Mouse (Mus musculus) Patski (cell line): ENCODE measurements around the gene Atp5d. TPM values are rescaled to one million over a fixed set of nuclear protein-coding genes. Genes with fewer than 3 reads are reported as not detected.
A peak's percentile ranks its signal among the peaks of the same experiment; 100 is the strongest.

Experiments
- ATAC-seq: fragments of 100-300 bp; one replicate; pipeline ENCODE4 v1.8.0; 2021
- CTCF ChIA-PET: fragments of 350-600 bp; sonication (Branson Sonifier 250); formaldehyde crosslinking; loops from one replicate; lab custom pipeline; 2022; ENCODE audit warnings: inconsistent platforms; lab: Charles Lee
- POLR2A ChIA-PET: fragments of 350-600 bp; sonication (Branson Sonifier 250); formaldehyde crosslinking; loops from one replicate; lab custom pipeline; 2022; ENCODE audit warnings: antibody characterized with exemption, inconsistent platforms; lab: Charles Lee
- DNase-seq: peaks from one replicate; pipeline ENCODE4 v3.0.0-alpha.2; 2011; ENCODE audit warnings: low read depth, low spot score
- H3K27me3 ChIP-seq: fragments of 371-371 bp; one replicate; pipeline ENCODE4 v1.5.1; 2021
- CTCF ChIP-seq: fragments of 100-300 bp; IDR thresholded peaks from one replicate; pipeline ENCODE4 v1.5.1; 2021
- in situ Hi-C: fragments of 300-500 bp; cut with MboI; formaldehyde crosslinking; loops from 3 replicates; pipeline ENCODE4 v1.11.1; 2018; ENCODE audit warnings: low pct_unique_long_range_greater_than_20kb, mixed read lengths
- polyA plus RNA-seq: library from polyadenylated mRNA; unstranded; gene quantifications from one replicate; pipeline ENCODE4 v1.2.3, GENCODE M21; 2021

The Atp5d gene
- polyA plus RNA-seq, 1 experiment from 2014 or later: 475 TPM

- no peak for ATAC-seq
- no peak for TF ChIP-seq CTCF
- CTCF ChIA-PET: interaction anchor here (1.1 to 3.7 kb wide), 3 partner anchors 34 to 75 kb away, joined by 6 to 28 read pairs (median 6); partner anchors contain the start of gene Ndufs7
- POLR2A ChIA-PET: no interaction called here
- no peak for DNase-seq
- H3K27me3 ChIP-seq: no peaks in the 10 kb centered on the region
- in situ Hi-C loops: no loop called here
Measured at GRCm38 (mm10) chr10:80173955-80174640, 35.7 kb downstream of the Atp5d start.

DNA sequence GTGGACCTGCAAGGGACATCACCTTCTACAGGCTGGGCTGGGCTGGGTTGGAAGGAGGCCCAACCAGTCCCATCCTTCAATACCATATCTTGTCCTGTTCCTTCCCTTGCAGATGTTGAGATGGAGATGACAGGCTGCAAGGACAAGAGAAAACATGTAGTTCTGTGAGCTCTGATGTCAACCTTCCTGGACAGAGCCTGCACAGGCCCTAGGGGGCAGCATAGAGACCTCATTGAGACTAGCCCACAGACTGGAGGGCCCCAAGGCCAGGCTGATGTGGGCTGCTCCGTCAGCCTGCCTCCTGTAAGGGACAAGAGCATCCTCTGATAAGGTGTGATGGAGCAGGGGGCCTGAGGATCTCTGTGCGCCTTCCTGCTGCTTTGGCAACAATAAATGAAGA is 36.3 kb downstream of the Atp5d start:
- CTCF ChIA-PET: interaction anchor here (1.1 to 3.7 kb wide), 8 partner anchors 23 to 74 kb away, joined by 3 to 28 read pairs (median 4); partner anchors contain the start of gene Ndufs7
- no peak for ATAC-seq
- in situ Hi-C loops: loop anchor here (5.0 kb wide), 1 partner anchor 73 kb away; the partner anchor contains the start of gene Ndufs7
- DNase-seq: no peak
- TF ChIP-seq CTCF: no peak
- POLR2A ChIA-PET: no interaction called here
- H3K27me3 ChIP-seq: no peaks in the 10 kb centered on the region

- ChIA-PET CTCF (interaction anchor here (1.1 to 3.7 kb wide), 9 partner anchors 22 to 99 kb away, joined by 3 to 28 read pairs (median 4); partner anchors contain the start of gene Ndufs7), POLR2A (interaction anchor here (1.2 kb wide), 2 partner anchors 16 to 69 kb away, joined by 4 to 5 read pairs; no protein-coding TSS in a partner anchor)
- H3K27me3 ChIP-seq: no peaks in the 10 kb centered on the region
- ATAC-seq (no peak), DNase-seq (no peak)
- TF ChIP-seq CTCF: no peak
- in situ Hi-C loops: loop anchor here (5.0 kb wide), 1 partner anchor 72 kb away; the partner anchor contains the start of gene Ndufs7
Measured at GRCm38 (mm10) chr10:80175536-80176269, 37.3 kb downstream of the Atp5d start.

- DNase-seq (no peak), ATAC-seq (no peak)
- ChIA-PET CTCF (interaction anchor here (1.1 to 3.7 kb wide), 6 partner anchors 22 to 99 kb away, joined by 3 to 28 read pairs (median 4); partner anchors contain the start of gene Ndufs7), POLR2A (interaction anchor here (0.6 to 1.2 kb wide), 3 partner anchors 15 to 70 kb away, joined by 3 to 5 read pairs (median 4); no protein-coding TSS in a partner anchor)
- in situ Hi-C loops: loop anchor here (5.0 kb wide), 1 partner anchor 71 kb away; the partner anchor contains the start of gene Ndufs7
- TF ChIP-seq CTCF: no peak
- H3K27me3 ChIP-seq: no peaks in the 10 kb centered on the region
Measured at GRCm38 (mm10) chr10:80176270-80176834, 37.9 kb downstream of the Atp5d start.

GRCm38 (mm10) chr10:80177441-80178279 is 39.2 kb downstream of the Atp5d start:
- in situ Hi-C loops: loop anchor here (5.0 kb wide), 1 partner anchor 70 kb away; the partner anchor contains the start of gene Ndufs7
- CTCF ChIA-PET: interaction anchor here (3.7 kb wide), 1 partner anchor 68 kb away, joined by 28 read pairs; no protein-coding TSS in a partner anchor
- H3K27me3 ChIP-seq: no peaks in the 10 kb centered on the region
- no peak for DNase-seq
- no peak for ATAC-seq
- POLR2A ChIA-PET: interaction anchor here (0.7 kb wide), 1 partner anchor 63 kb away, joined by 3 read pairs; no protein-coding TSS in a partner anchor
- no peak for TF ChIP-seq CTCF

DNA sequence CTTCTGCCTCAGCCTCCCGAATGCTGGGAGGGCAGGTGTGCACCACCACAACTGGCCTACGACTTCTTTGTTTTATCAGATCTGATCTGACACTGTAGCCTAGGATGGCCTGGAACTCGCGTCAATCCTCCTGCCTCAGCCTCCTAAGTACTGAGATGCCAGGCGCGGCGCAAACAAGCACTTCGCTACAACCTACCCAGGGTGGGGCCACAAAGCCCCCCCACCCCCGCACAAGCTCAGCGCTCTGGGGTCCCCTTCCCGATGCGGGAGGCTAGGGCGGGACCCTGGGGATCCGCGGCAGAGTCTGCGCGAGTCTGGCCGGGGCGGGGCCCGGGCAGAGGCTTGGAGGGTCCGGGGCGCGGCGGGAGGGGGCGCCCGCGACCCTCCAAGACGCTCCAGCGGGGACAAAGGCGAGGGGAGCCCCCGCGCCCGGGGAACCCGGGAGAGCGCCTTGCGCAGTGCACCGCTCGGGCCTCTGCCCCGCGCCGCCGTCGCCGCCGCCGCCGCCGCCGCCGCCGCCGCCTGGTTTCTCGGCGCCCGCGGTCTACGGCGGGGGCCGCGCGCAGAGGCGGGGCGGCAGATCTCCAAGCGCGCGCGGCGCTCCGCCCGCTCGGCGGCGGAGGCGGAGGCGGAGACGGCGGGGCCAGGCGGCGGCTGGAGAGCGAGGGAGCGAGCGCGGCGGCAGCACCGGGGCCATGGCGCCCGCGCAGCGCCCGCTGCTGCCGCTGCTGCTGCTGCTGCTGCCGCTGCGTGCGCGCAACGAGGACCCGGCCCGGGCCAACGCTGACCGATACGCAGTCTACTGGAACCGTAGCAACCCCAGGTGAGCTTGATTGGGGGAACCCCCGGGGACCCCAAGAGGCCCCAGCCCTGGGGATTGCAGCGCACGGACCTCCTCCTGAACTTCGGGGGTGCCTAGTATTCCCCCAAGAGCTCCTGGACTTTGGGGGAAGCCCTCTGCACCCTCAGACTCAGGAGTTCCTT is 40.9 kb downstream of the Atp5d start, which contains the start of gene Efna2:
TSS of gene Efna2 (plus strand) at position 415 of the 984 bp plus-strand sequence.
- ChIA-PET CTCF (no interaction called here), POLR2A (interaction anchor here (0.6 kb wide), 1 partner anchor 11 kb away, joined by 3 read pairs; no protein-coding TSS in a partner anchor)
- no peak for TF ChIP-seq CTCF
- in situ Hi-C loops: loop anchor here (5.0 kb wide), 1 partner anchor 68 kb away; the partner anchor contains the start of gene Ndufs7
- ATAC-seq (peak; percentile 11), DNase-seq (no peak)
- H3K27me3 ChIP-seq: no peaks in the 10 kb centered on the region

DNA sequence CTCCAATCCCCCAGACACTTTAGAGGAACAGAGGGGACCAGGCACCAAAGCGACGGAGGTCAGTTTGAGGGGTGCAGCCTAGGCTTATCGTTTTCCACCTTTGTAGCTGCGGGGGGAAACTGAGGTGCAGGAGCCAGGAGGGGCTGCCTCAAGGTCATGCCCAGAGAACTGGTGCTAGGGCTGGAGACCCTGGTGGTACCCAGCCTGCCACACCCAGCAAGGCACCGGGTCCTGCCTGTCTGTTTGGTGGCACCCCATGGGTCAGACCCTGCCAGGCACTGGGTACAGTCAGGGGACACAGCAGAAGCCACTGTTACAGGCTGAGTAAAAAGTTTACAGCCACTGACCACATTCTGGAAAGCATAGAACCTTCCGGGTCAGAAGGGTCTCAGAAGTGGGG is 41.9 kb downstream of the Atp5d start:
- in situ Hi-C loops: no loop called here
- no peak for TF ChIP-seq CTCF
- DNase-seq (no peak), ATAC-seq (no peak)
- no peaks in the 10 kb centered on the region for H3K27me3 ChIP-seq
- ChIA-PET CTCF (no interaction called here), POLR2A (no interaction called here)

- TF ChIP-seq CTCF: no peak
- no peak for DNase-seq
- in situ Hi-C loops: no loop called here
- H3K27me3 ChIP-seq: no peaks in the 10 kb centered on the region
- CTCF ChIA-PET: no interaction called here
- POLR2A ChIA-PET: no interaction called here
- ATAC-seq: no peak
Measured at GRCm38 (mm10) chr10:80180823-80181222, 42.4 kb downstream of the Atp5d start.
